Mouse (Mus musculus) testis, adult 2 months (tissue): Measurements from ENCODE around the gene Cnot4.

Source experiments
- CTCF ChIP-seq: fragments of 200-500 bp; IDR thresholded peaks from 2 replicates; pipeline ENCODE4 v1.5.1; 2012; ENCODE audit warnings: low read depth, mild to moderate bottlenecking, inconsistent platforms, low read length, moderate library complexity; ENCODE audit not compliant: control insufficient read depth, insufficient read depth, insufficient replicate concordance
- POLR2A ChIP-seq: fragments of 200-500 bp; IDR thresholded peaks from 2 replicates; pipeline ENCODE4 v1.6.1; 2012; ENCODE audit warnings: low read depth, mild to moderate bottlenecking, inconsistent platforms, low read length, moderate library complexity; ENCODE audit not compliant: control insufficient read depth

- TF ChIP-seq CTCF = no peak
- TF ChIP-seq POLR2A = no peak
Measured at GRCm38 (mm10) chr6:35084927-35085326, 48.6 kb downstream of the Cnot4 start.
